Mouse (Mus musculus): ENCODE measurements at regions not wholly inside any gene's neighbourhood (a gene's known extent, or its start where the extent isn't known, plus 50 kb on each side); places are given as distances from the start of the nearest gene placed in this dataset.

GRCm38 (mm10) chr4:87501791-87502190 is 271.5 kb upstream of the Slc24a2 start:
- Histone ChIP-seq H3K4me1 (ENCODE audit: control insufficient read depth, insufficient read depth, low read length) (no peaks in the 10 kb centered on the region), H3K4me3 (replicated peaks; ENCODE audit: extremely low read depth, low read depth, low read length) (no peak overlapping the region)
- WGBS, result 93% methylated on average over 4 of the region's 4 CpGs
- DNase-seq, result no peak
- TF ChIP-seq CTCF (IDR thresholded peaks at IDR 0.05; ENCODE audit: insufficient read depth, low read length), result no peak
- no peak for TF ChIP-seq POLR2A (IDR thresholded peaks at IDR 0.05; ENCODE audit: borderline replicate concordance, extremely low read depth, low read depth, low read length)

GRCm38 (mm10) chr4:87500441-87500840 is 270.2 kb upstream of the Slc24a2 start:
- Histone ChIP-seq H3K4me1 (ENCODE audit: control insufficient read depth, insufficient read depth, low read length) (no peaks in the 10 kb centered on the region), H3K4me3 (replicated peaks; ENCODE audit: extremely low read depth, low read depth, low read length) (no peak overlapping the region)
- DNase-seq, result no peak
- TF ChIP-seq POLR2A (IDR thresholded peaks at IDR 0.05; ENCODE audit: borderline replicate concordance, extremely low read depth, low read depth, low read length), result no peak
- TF ChIP-seq CTCF (IDR thresholded peaks at IDR 0.05; ENCODE audit: insufficient read depth, low read length), result no peak
- 79% methylated on average over 2 of the region's 2 CpGs for WGBS

- WGBS, result 59% methylated on average over 3 of the region's 3 CpGs
- TF ChIP-seq POLR2A (IDR thresholded peaks at IDR 0.05; ENCODE audit: borderline replicate concordance, extremely low read depth, low read depth, low read length), result no peak
- TF ChIP-seq CTCF (IDR thresholded peaks at IDR 0.05; ENCODE audit: insufficient read depth, low read length), result no peak
- no peak overlapping the region for H3K4me3 ChIP-seq (replicated peaks; ENCODE audit: extremely low read depth, low read depth, low read length)
- H3K4me1 ChIP-seq (ENCODE audit: control insufficient read depth, insufficient read depth, low read length), result no peaks in the 10 kb centered on the region; the same call in 1 of the 2 replicates
- DNase-seq, result no peak
These were observed 257.5 kb upstream of the Slc24a2 start for GRCm38 (mm10) chr4:87487798-87488197.

GRCm38 (mm10) chr4:87475537-87475936 is 245.3 kb upstream of the Slc24a2 start:
- TF ChIP-seq CTCF (IDR thresholded peaks at IDR 0.05; ENCODE audit: insufficient read depth, low read length) (no peak), POLR2A (IDR thresholded peaks at IDR 0.05; ENCODE audit: borderline replicate concordance, extremely low read depth, low read depth, low read length) (no peak)
- no peak for DNase-seq
- Histone ChIP-seq H3K4me3 (replicated peaks; ENCODE audit: extremely low read depth, low read depth, low read length) (no peak overlapping the region), H3K4me1 (ENCODE audit: control insufficient read depth, insufficient read depth, low read length) (peaks cover 7% of the 10 kb centered on the region; the same call in 1 of the 2 replicates)
- WGBS, result 64% methylated on average over 1 of the region's 1 CpGs

- TF ChIP-seq CTCF (IDR thresholded peaks at IDR 0.05; ENCODE audit: insufficient read depth, low read length), result no peak
- TF ChIP-seq POLR2A (IDR thresholded peaks at IDR 0.05; ENCODE audit: borderline replicate concordance, extremely low read depth, low read depth, low read length), result no peak
- WGBS, result 92% methylated on average over 16 of the region's 16 CpGs
- Histone ChIP-seq H3K4me1 (ENCODE audit: control insufficient read depth, insufficient read depth, low read length) (peaks cover 7% of the 10 kb centered on the region; the same call in 1 of the 2 replicates), H3K4me3 (replicated peaks; ENCODE audit: extremely low read depth, low read depth, low read length) (no peak overlapping the region)
- DNase-seq, result no peak
These were observed 243.2 kb upstream of the Slc24a2 start for GRCm38 (mm10) chr4:87473331-87474039.

- 55% methylated on average over 1 of the region's 1 CpGs for WGBS
- no peak for DNase-seq
- TF ChIP-seq POLR2A (IDR thresholded peaks at IDR 0.05; ENCODE audit: borderline replicate concordance, extremely low read depth, low read depth, low read length), result no peak
- no peak for TF ChIP-seq CTCF (IDR thresholded peaks at IDR 0.05; ENCODE audit: insufficient read depth, low read length)
- Histone ChIP-seq H3K4me3 (replicated peaks; ENCODE audit: extremely low read depth, low read depth, low read length) (no peak overlapping the region), H3K4me1 (ENCODE audit: control insufficient read depth, insufficient read depth, low read length) (peaks cover 7% of the 10 kb centered on the region; the same call in 1 of the 2 replicates)
These were observed 242.5 kb upstream of the Slc24a2 start for GRCm38 (mm10) chr4:87472787-87473186.

GRCm38 (mm10) chr4:87471385-87471784 is 241.1 kb upstream of the Slc24a2 start:
- Histone ChIP-seq H3K4me1 (ENCODE audit: control insufficient read depth, insufficient read depth, low read length) (peaks cover 7% of the 10 kb centered on the region; the same call in 1 of the 2 replicates), H3K4me3 (replicated peaks; ENCODE audit: extremely low read depth, low read depth, low read length) (no peak overlapping the region)
- 38% methylated on average over 5 of the region's 5 CpGs for WGBS
- TF ChIP-seq CTCF (IDR thresholded peaks at IDR 0.05; ENCODE audit: insufficient read depth, low read length) (no peak), POLR2A (IDR thresholded peaks at IDR 0.05; ENCODE audit: borderline replicate concordance, extremely low read depth, low read depth, low read length) (no peak)
- DNase-seq, result no peak

- no peak for TF ChIP-seq CTCF (IDR thresholded peaks at IDR 0.05; ENCODE audit: insufficient read depth, low read length)
- no peak for TF ChIP-seq POLR2A (IDR thresholded peaks at IDR 0.05; ENCODE audit: borderline replicate concordance, extremely low read depth, low read depth, low read length)
- Histone ChIP-seq H3K4me1 (ENCODE audit: control insufficient read depth, insufficient read depth, low read length) (peaks cover 3% of the 10 kb centered on the region; the same call in 1 of the 2 replicates), H3K4me3 (replicated peaks; ENCODE audit: extremely low read depth, low read depth, low read length) (no peak overlapping the region)
- no peak for DNase-seq
These were observed 237.3 kb upstream of the Slc24a2 start for GRCm38 (mm10) chr4:87467600-87467999.

- WGBS, result 48% methylated on average over 8 of the region's 8 CpGs
- Histone ChIP-seq H3K4me1 (ENCODE audit: control insufficient read depth, insufficient read depth, low read length) (peaks cover 3% of the 10 kb centered on the region; the same call in 1 of the 2 replicates), H3K4me3 (replicated peaks; ENCODE audit: extremely low read depth, low read depth, low read length) (no peak overlapping the region)
- DNase-seq, result no peak
- no peak for TF ChIP-seq CTCF (IDR thresholded peaks at IDR 0.05; ENCODE audit: insufficient read depth, low read length)
- TF ChIP-seq POLR2A (IDR thresholded peaks at IDR 0.05; ENCODE audit: borderline replicate concordance, extremely low read depth, low read depth, low read length), result no peak
These were observed 236.7 kb upstream of the Slc24a2 start for GRCm38 (mm10) chr4:87467018-87467417.

All from lung, adult 2 months (tissue).